Mouse (Mus musculus): ENCODE measurements around the gene Mthfr.

Gene Mthfr

DNA sequence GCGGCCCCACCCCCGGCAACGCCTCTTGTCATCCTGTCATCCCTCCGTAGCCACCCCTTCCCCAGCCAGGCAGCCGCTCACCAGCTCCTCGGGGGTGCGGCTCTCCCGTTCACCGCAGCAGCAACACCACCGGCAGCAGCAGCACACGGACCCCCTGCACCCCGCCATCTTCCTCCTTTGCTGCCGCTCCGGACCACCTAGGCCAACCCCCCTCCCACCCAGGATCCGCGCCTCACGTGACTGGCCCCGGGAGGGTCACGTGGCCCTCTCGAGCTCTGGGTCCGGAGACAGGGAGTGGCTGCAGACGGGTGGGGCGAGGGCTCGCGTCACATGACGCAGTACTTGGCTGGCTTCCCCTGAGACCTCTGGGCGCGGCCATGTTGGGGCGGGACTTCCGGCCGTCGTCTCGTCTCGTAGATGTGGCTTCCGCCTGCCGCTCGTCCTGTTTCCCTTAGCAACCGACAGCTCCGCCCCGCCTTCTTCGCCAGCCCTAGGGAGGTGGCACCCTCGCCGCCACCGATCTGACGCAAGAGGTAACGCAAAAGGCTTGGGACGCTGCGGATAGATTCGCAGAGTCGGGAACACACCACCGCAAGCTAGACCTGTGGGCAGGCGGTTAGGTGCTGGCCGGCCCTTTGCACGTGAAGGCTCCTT lies at the start of gene Mthfr, which contains the start of gene Clcn6:
TSS of gene Mthfr (plus strand) at position 478 of the 654 bp plus-strand sequence.
TSS of gene Clcn6 (minus strand) at position 222 of the 654 bp plus-strand sequence.
- DNase-seq (ENCODE audit: low spot score) = peak; percentile 99

DNA sequence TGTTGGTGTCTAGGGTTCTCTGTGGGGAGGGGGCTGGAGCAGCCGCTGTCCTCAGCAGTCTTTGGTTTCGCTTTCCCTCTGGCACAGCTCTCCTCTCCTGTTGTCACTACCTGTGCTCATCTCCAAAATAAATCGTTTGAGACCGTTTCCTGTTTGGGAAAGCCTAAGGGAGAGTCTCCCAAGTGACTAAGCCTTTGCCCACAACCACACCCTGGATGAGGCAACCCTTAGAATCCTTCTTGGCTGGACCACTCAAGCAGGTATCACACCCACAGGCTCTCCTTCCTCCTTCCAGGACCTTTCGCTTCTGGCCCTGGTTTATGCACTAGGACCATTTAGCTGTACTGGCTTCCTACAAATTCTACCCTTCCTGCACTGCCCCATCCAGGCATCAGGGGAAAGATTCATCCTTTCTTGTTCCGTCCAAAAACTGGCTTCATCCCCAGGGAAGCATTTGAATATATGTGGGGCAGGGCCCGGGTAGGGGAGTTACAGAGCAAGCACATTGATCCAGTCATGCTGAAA lies 45.2 kb upstream of the Mthfr start:
- DNase-seq (ENCODE audit: low spot score) = no peak

DNA sequence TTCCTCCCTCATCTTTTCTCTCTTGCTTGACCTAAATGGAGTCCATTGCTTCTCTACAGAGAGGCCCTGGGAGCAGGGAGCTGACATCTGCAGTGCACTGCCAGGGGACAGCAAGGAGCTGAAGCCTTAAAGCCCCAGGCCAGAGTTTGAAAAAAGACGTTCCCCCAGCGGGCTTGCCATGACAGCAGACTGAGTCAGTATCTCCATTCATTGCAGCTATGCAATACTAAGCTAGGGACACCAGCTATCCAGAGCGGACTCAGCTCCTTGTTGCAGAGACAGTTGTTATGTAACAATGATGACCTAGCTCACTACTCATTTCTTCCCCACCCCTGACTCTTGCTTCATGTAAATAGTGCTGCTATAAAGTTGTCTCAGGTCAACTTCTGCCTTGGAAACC lies 43.6 kb upstream of the Mthfr start:
- DNase-seq (ENCODE audit: low spot score) = no peak

DNA sequence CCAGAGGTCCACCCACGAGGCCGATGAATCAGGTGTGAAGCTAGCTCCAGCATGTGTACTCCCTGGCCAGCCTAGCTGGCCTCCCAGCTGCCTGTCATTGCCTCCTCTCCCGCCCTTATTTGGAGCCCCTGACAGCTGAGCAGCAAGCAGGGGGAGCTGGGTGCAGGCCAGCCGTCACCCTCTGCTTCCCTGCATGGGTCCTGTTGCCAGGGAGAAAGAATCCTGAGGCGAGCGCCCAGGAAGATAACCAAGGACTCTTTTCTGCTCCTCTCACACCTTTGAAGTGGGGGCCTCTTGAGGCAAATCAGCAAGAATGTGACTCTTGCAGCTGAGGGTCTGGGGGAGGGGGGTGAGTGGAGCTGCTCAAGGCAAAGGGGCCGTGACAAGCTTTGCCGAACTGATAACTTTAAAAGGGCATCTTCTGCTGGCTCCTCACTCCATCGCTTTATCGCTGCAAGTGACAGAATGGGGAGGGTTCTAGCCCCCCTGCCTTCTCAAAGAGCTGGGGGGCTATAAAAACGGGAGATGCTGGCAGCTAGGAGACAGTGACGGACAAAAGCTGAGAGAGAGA lies 38.6 kb upstream of the Mthfr start, which contains the start of gene Nppa:
TSS of gene Nppa (plus strand) at position 521 of the 571 bp plus-strand sequence.
- no peak for DNase-seq (ENCODE audit: low spot score)

DNA sequence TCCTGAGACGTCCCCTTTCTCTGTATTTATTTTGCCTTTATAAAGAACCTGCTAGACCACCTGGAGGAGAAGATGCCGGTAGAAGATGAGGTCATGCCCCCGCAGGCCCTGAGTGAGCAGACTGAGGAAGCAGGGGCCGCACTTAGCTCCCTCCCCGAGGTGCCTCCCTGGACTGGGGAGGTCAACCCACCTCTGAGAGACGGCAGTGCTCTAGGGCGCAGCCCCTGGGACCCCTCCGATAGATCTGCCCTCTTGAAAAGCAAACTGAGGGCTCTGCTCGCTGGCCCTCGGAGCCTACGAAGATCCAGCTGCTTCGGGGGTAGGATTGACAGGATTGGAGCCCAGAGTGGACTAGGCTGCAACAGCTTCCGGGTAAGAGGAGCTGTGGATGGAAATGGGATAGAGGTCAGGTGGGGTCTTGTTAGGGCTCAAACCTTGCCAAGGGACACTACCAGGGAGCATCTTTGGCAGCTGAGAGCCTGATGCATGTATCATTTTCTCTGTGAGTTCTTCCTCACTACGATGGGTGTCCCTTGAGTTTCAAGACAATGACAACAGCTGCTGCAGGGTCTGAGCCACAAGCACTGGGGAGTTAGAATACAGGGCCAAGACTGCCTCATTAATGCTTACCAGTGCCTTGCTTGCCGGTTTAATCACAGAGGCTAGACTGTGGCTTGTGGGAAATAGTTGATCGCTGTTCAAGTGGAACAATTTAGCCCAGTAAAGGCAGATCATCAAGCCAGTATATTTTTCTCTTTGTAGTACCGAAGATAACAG lies 37.7 kb upstream of the Mthfr start:
- DNase-seq (ENCODE audit: low spot score) = no peak

DNA sequence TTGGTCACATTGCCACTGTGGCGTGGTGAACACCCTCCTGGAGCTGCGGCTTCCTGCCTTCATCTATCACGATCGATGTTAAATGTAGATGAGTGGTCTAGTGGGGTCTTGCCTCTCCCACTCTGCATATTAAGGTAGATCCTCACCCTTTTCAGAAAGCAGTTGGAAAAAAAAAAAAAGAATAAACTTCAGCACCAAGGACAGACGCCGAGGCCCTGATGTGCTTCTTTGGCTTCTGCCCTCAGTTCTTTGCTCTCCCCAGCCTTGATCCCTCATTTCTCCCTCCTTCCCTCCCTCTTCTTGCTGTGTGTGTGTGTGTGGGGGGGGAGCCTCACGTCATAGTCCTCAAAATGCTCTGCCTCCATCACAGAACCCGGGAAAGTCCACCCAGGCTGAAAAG lies 37.0 kb upstream of the Mthfr start:
- no peak for DNase-seq (ENCODE audit: low spot score)

DNA sequence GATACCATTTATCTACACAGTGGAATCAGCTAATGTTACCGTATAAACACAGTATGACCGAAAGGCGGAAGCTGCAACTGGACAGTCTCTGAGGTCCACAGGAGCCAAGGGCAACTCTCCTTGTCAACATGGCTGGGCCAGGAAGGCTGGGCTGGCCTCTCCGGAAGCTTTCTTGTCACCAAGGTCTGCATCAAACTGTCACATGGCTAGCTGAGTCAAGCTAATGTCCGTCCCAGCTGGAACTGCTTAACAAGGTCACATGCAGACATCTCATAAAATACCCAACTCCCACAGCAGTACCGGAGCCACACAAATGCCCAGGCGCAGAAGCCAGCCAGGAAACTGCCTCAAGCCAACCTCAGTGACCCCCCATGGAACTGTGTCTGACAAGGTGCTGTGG lies 34.5 kb upstream of the Mthfr start:
- DNase-seq (ENCODE audit: low spot score) = no peak

DNA sequence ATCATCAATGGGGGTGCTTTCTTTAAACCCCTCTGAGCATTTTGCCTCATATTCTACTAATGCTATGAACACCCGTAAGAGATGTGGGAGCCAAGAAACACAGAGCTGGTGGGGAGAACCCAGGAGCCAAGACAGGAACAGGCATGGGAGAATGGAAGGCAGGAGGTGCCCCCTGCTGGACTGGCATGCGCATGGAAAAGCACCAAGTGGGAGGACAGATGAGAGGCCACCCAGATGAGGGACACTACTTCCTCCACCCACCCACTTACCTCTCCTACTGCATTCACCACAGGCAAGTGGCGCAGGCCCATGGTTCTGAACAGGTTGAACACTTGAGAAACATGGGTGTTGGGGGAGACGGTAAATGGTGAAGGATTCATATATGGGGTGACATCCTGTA lies 30.5 kb upstream of the Mthfr start:
- peak; percentile 71 for DNase-seq (ENCODE audit: low spot score)

DNA sequence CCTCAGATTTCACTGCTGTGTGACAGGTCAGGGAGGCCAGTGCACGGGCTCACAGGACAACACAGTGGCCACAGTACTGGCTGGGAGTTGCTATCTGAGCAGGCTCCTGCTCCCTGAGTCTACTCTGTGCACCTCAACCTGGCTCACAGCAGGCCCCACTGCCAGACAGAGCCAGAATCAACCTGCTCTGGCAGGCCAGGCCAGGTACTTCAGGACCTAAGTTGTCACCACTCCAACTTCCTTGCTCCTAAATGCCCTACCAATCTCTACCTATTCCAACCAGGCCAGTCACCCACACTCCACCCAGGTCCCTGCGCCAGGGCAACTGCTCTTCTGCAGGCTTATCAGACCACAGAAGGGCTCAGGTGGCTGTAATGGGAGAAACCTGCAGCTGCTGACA lies 29.2 kb upstream of the Mthfr start:
- DNase-seq (ENCODE audit: low spot score) = no peak

DNA sequence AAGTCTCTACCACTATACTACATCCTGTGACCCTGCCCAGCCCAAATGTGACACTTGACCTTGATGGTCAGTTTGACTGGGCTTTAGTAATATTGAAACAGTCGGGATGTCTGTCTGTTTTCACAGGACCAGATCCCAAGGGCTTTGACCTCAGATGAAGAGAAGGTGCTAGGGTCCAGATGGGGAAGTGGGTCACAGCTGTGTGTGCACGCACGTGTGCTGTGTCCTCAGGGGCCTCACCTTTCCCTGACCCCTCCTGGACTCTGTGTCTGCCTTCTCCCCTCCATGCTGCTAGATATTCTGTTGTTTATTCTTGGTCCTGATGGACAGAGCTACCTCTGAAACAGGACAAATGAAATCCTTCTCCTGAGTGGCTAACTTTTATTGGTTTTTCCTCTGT lies 27.5 kb upstream of the Mthfr start:
- DNase-seq (ENCODE audit: low spot score) = no peak

DNA sequence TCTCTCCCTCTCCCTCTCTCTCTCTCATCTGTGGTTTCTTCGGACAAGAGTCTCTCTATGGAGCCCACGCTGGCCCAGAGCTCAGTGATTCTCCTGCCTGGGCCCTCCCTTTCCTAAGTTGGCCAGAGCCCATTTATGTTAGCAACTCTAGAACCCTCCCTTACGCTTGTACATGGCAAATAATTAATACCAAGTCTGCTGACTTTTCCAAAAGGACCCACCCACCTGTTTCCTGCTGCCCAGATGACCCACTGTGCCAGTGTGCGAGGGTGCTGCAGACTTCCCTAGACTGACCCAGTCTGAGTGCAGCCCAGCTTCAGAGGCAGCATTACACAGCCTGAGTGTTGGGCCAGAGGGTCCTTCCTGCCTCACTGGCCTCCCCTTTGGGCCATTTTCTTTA lies 26.7 kb upstream of the Mthfr start:
- DNase-seq (ENCODE audit: low spot score) = no peak

DNA sequence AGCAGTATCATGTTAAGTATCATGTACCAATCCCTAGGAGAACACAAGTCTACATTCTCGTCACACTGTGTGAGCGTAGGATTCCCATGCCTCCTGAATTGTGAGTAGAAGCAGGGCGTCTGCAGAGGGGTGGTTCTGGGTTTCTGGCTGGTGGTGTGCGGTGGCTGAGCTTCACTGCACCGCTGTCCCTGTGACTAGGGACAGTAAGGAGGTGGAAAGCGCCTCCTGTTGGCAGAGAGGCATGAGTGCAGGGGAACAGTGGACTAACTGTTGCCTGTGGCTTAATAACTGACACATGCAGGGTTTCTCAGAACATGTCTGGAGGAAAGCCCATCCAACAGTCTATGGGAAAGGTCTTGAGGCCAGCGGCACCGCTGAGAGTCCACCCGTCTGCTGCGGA lies 23.5 kb upstream of the Mthfr start:
- DNase-seq (ENCODE audit: low spot score) = no peak

DNA sequence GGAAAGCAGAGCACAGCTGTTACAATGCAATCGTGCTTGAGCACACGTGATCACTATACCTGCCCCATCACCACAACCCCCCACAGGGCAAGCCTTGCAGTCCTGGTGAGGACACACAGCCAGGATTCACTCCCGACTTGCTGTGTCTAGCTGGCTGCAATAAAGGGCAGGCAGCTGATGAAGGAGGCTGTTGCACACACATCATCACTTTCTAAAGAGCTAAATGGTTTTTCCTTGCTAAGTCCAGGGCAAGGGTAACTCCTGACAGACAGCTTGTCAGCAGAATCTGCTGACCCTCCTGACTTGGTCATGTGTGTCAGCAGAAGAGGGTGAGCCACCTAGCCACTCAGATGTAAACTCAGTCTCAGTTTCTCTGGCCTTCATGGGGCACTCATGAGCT lies 21.9 kb upstream of the Mthfr start:
- DNase-seq (ENCODE audit: low spot score) = no peak

DNA sequence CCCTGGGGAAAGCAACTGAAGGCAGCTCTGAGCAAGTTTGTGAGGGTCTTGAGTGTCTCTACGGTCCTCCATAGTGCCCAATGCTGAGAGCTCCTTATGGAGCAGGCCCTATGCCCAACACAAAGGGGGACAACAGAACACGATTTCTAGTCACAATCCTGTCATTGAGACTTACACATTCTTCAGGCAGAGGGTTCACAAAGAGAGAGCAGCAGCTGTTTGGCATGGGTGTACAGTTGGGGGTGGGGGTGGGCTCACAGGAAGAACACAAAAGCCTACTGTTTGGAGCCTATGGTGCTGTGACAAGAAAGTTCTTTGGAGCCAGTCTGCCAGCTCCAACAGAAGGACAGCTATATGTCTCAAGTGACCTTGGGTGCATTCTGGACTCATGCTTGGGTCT lies 20.5 kb upstream of the Mthfr start:
- DNase-seq (ENCODE audit: low spot score) = no peak

DNA sequence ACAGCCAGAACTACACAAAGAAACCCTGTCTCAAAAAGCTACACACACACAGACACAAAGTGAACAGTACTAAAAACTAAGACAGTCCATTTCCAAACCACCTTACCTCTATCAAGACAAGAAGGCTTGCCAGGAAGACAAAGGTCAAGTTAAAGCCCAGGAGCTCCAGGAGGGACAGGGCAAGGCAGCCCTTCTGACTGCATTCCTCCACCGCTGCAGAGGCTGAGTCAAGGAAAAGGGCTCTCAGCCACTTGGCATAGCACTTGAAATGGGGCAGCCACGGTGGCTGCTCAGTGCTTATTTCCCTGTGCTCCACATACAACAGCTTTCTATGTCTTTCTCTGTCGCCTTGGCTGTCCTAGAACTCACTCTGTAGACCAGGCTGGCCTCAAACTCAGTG lies 14.9 kb upstream of the Mthfr start:
- DNase-seq (ENCODE audit: low spot score) = no peak

DNA sequence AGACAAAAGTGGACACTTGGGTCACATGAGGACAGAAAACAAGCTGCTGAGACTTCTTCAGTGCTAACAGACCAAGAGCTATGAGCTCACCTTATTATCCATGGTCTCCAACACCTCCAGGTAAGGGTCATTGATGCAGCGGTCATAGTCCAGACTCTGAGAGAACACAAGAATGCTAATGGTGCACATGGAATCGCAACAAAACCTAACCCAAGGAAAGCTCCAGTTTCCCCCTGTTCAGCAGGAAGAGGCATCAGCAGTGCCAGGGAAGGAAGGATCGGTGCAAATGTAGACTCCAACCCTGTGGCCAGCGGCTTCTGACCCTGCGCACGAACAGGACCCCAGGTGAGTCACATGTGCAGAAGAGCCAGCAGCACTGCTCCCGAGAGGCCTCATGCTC lies 9.6 kb upstream of the Mthfr start:
- DNase-seq (ENCODE audit: low spot score) = no peak

DNA sequence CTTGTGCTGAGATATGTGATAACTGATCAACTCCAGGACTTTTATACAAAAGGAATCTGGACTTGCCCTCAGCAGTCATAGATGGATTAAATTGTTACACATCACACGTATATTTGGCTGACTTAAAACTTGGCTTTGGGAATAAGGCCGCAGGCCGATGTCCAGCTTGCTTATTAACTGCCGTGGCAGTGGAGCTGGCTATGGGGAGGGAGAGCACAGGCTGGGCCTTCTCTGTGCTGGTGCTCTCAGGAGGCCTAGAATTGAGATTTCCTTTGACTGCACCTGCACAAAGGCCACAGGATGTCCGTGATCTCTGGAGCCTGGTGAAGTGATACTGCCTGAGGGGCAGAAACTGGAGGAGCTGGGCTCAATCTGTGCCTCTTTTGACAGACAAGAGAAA lies 8.4 kb upstream of the Mthfr start:
- no peak for DNase-seq (ENCODE audit: low spot score)

DNA sequence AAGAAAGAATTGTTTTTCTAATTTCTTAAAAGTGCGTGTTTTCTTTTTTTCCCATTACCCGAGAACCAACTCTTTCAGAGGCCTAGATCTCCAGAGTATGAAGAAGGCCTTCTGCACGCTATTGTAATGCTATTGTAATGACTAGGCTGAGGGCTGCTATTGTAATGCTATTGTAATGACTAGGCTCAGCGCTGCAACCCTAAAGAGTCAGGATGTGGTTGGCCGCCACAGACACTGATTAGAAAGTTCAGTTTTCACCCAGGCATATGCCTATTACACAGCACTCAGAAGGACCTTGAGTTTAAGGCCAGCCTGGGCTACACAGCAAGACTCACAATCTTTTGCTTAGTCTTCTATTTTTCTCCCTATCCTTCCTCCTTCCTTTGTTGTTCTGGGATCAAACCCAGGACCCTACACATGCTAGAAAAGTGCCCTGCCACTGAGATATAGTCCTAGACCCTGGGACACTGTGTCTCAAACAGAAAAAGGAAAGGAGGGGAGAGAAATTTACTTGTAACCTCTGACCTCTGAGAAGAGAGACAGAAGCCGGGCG lies 4.9 kb upstream of the Mthfr start:
- DNase-seq (ENCODE audit: low spot score) = no peak

DNA sequence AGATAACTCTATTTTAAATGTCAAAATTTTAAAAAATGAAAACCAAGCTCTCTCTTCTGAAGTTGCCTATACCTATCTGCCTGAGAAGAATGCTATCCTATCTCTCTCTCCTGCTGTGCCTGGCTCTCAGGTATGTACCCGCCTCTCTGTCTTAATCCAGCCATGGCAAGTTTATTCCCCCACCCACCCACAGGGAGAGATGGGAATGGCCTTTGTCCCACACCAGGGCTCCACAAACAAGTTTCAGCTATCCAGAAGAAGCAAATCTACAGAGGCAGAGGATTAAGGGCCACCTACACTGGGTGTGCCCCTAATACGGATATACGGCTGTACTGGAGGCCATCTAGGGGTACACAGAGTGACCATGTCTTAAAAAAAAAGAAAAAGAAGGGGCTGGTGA lies 3.4 kb upstream of the Mthfr start:
- DNase-seq (ENCODE audit: low spot score) = no peak

DNA sequence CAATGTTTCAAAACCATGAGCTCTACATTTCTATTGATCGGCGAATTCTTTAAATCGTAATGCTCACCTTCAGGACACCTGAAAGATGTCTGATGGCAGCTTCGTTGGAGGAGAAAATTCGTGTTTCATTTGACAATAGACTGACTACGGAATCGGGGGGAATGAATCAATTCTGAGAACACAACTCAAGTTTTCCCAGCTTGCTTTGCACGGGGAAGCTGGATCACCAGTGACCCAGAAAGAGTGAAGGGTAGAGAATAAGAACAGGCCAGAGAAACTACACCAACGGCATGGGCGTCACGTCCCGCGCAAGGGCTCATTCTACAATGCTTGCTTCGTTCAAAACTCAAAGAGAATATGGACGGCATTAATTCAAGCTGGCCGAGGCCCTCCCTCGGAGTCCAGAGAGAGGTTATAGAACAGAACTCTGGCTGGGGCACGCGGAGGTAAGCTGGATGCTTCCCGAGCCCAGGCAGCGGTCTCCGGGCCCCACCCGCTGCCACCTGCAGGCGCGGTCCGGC lies 738 bp upstream of the Mthfr start:
- DNase-seq (ENCODE audit: low spot score) = no peak

DNA sequence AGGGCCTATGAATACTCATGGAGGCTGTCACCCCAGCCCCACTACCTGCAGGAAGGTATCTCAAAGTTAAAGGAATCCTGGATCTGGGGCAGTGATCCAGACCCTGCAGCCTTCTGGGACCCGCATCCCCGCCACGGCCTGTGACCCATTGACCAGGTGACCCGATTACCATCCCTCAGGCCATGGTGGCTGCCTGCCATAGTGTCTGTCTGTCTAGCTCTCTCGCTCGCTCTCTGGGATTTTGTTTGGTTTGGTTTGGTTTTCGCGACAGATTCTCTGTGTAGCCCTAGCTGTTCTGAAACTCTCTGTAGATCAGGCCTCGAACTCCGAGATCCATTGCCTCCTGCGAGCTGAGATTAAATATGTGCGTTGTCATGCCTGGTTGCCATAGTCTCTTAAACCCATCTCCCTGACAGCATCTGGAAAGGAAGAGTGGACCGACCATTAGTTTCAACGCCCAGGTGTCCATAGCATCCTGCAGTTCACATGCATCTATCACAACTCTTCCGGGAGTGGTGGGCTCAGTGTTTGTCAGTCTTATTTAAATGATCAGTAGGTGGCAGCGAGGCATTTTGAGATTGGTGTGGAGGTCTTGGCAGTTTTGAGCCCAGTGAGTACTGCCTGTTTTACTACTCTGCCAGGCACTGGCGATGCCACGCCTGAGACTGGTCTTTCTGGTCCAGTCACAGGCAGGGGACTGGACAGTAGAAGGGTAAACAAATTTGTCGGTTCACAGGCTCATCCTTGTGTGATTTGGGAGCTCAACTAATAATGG lies 564 bp downstream of the Mthfr start:
- no peak for DNase-seq (ENCODE audit: low spot score)

Measured in testis, postnatal 10 days (tissue).